Comparison of ENCODE assay signal across 23 mouse cellular contexts in the genomic region with DNA sequence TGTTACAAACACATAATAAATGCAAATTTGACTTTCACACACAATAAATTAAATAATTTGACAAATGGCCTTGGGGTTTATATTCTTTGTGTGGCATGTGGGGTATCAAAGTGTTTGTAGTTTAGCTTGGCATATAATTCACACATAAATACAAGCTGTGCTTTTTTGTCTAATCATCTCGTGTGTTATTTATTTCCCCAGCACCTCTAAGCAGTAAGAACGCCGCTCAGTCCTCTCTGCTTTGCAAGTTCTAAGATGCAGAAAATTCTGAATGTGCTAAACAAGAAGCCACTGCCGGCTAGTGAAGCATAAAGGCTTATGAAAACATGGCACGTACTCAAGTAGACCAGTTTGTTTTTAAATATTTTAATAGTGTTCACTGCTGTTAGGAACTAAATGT.
"Had no signal": no experiment of that assay in that cellular context is flagged by ENCODE, and none has a peak within 500 bp of the region (broad histone marks: within the 10 kb centered on the region; RNA-seq: fewer than 3 reads in every experiment).

No protein-coding gene starts in this region.

- H3K27ac ChIP-seq: kidney, embryonic 15.5 days; limb, embryonic 12.5 days; limb, embryonic 15.5 days; liver, embryonic 14.5 days; midbrain, embryonic 10.5 days; midbrain, embryonic 13.5 days; neural tube, embryonic 13.5 days; stomach, embryonic 15.5 days had no signal

- H3K4me2 ChIP-seq: kidney, embryonic 15.5 days; limb, embryonic 12.5 days; limb, embryonic 15.5 days; liver, embryonic 11.5 days; midbrain, embryonic 13.5 days; neural tube, embryonic 13.5 days; stomach, embryonic 15.5 days had no signal

- H3K36me3 ChIP-seq: kidney, embryonic 15.5 days; limb, embryonic 12.5 days; limb, embryonic 15.5 days; lung, embryonic 15.5 days; midbrain, embryonic 10.5 days; midbrain, embryonic 13.5 days; neural tube, embryonic 13.5 days; stomach, embryonic 15.5 days had no signal

- DNase-seq: kidney, adult 11 months; kidney, adult 8-10 months; kidney, postnatal 10 days; kidney, postnatal 36 days; left cerebral cortex, postnatal 4 days; liver, postnatal 0 days; retina, postnatal 1 day; right cerebral cortex, postnatal 25 days; spleen, adult 18-20 months; thymus, postnatal 25 days had no signal

- H3K4me1 ChIP-seq: kidney, embryonic 15.5 days; limb, embryonic 15.5 days; stomach, embryonic 15.5 days had no signal

- H3K27me3 ChIP-seq: stomach, embryonic 15.5 days had no signal

- H3K9me3 ChIP-seq: kidney, embryonic 15.5 days; limb, embryonic 12.5 days; limb, embryonic 15.5 days; lung, embryonic 15.5 days; megakaryocyte, embryonic 14.5 days; midbrain, embryonic 10.5 days; midbrain, embryonic 13.5 days; neural tube, embryonic 13.5 days; stomach, embryonic 15.5 days had no signal

- H3K9ac ChIP-seq: kidney, embryonic 15.5 days; limb, embryonic 12.5 days; limb, embryonic 15.5 days; liver, embryonic 14.5 days; liver, postnatal 0 days; lung, embryonic 15.5 days; midbrain, embryonic 13.5 days; neural tube, embryonic 13.5 days; stomach, embryonic 15.5 days had no signal

- H3K4me3 ChIP-seq: kidney, embryonic 15.5 days; limb, embryonic 12.5 days; limb, embryonic 15.5 days; lung, embryonic 15.5 days; midbrain, embryonic 10.5 days; midbrain, embryonic 13.5 days; myocyte; neural tube, embryonic 13.5 days; stomach, embryonic 15.5 days had no signal

- ATAC-seq: liver, postnatal 0 days; midbrain, embryonic 13.5 days; midbrain, embryonic 16.5 days had no signal
